Mouse (Mus musculus) megakaryocyte, embryonic 14.5 days (primary cell): ENCODE results near the gene Cdkn1a. TPM values are rescaled to one million over a fixed set of nuclear protein-coding genes. Genes with fewer than 3 reads are reported as not detected.

ENCODE experiments used
- H3K27me3 ChIP-seq: replicated peaks from 2 replicates; pipeline ENCODE3; 2012; ENCODE audit warnings: inconsistent platforms
- H3K36me3 ChIP-seq: replicated peaks from 2 replicates; pipeline ENCODE3; 2012; ENCODE audit warnings: low read length, inconsistent platforms, mixed read lengths
- H3K4me1 ChIP-seq: 2 replicates; pipeline ENCODE4 v1.6.1; 2012; ENCODE audit warnings: inconsistent platforms
- H3K4me3 ChIP-seq: replicated peaks from 2 replicates; pipeline ENCODE3; 2012; ENCODE audit warnings: moderate library complexity, mild to moderate bottlenecking, inconsistent platforms
- H3K9me3 ChIP-seq: 2 replicates; pipeline ENCODE4 v1.6.1; 2012; ENCODE audit warnings: inconsistent platforms
- FLI1 ChIP-seq: IDR thresholded peaks from 2 replicates; pipeline ENCODE4 v1.6.1; 2012; ENCODE audit warnings: low read length, inconsistent platforms, mixed read lengths
- GATA1 ChIP-seq: IDR thresholded peaks from 3 replicates; pipeline ENCODE4 v1.6.1; 2012; ENCODE audit warnings: mixed read lengths, low read length, inconsistent platforms, borderline replicate concordance
- polyA plus RNA-seq: library from polyadenylated mRNA; stranded (reverse); fragments of >175 nt; gene quantifications from 2 replicates; pipeline ENCODE4 v1.2.3, GENCODE M21; 2012; ENCODE audit warnings: low replicate concordance; ENCODE audit not compliant: insufficient read depth

Gene Cdkn1a
- polyA plus RNA-seq, 1 experiment = 253 TPM

DNA sequence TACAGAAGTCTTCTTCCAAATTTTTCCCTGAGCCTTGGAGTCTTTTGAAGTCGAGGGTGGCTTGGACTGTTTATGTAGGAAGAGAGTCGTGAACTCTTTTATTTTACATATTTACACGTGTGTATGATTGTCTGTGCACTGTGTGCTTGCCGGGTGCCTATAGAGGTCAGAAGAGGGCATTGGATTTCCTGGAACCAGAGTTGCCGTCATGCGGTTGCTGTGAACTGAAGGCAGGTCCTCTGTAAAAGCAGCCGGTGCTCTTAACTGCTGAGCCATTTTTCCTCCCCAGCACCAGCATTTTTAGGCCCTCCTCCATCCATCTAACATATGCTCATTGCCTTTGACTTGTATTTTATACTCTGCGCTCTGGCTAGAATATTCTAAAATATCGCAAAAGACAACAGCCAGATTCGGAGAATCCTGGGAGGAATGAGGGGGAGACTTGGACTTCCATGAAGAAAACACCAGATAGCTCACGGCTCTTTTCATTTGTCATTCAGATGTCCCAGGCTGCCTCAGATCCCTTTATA, 33.4 kb upstream of the Cdkn1a start:
- Histone ChIP-seq H3K4me3 (peak overlapping the region; percentile 13), H3K27me3 (no peaks in the 10 kb centered on the region), H3K9me3 (no peaks in the 10 kb centered on the region), H3K4me1 (peaks cover 92% of the 10 kb centered on the region), H3K36me3 (peaks cover 58% of the 10 kb centered on the region)
- TF ChIP-seq FLI1 = no peak
- no peak for TF ChIP-seq GATA1

DNA sequence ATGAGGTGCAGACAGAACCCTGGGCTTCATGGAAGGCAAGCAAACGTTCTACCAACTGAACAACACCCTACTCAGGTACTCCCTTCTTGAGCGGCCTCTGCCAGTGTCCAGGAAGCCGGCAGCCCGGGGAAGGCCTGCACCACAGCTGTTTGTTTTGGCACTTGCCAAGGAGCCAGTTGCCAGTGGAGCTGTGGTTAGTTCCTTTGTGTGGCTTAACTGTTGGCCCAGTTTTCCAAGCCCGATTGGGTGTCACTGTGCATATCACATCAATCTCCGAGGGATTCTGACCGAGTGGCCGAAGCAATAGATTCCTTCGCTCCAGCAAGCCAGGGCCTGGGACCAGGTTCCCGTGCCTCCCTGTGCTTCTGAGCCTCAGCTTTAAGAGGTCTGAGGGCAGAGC, 32.8 kb upstream of the Cdkn1a start:
- H3K4me1 ChIP-seq = peaks cover 95% of the 10 kb centered on the region

DNA sequence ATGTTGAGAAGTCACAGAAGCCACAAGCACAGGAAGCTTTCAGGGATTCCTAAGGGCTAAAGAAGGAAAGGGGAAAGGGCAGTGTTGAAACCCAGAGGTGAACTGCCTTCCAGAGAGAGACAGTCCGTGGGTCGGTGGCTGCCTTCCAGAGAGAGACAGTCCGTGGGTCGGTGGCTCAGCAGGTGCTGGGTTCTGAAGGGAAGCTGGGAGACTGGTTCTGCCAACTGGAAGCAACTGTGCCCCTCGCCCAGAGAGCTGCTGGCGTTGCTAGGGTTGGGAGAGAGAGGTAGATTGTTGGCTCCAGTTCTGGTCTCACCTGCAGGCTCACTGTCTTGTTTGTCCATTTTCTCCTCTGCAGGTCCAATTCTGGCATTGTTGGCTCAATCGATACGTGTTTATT, 32.3 kb upstream of the Cdkn1a start:
- H3K36me3 ChIP-seq = peaks cover 53% of the 10 kb centered on the region
- TF ChIP-seq GATA1 = no peak
- TF ChIP-seq FLI1 = no peak
- peaks cover 95% of the 10 kb centered on the region for H3K4me1 ChIP-seq

More for the DNA sequence above, 32.8 kb upstream of the Cdkn1a start:
- Histone ChIP-seq H3K4me3 (no peak overlapping the region), H3K9me3 (no peaks in the 10 kb centered on the region), H3K36me3 (peaks cover 58% of the 10 kb centered on the region), H3K27me3 (no peaks in the 10 kb centered on the region)
- TF ChIP-seq FLI1 (no peak), GATA1 (no peak)

DNA sequence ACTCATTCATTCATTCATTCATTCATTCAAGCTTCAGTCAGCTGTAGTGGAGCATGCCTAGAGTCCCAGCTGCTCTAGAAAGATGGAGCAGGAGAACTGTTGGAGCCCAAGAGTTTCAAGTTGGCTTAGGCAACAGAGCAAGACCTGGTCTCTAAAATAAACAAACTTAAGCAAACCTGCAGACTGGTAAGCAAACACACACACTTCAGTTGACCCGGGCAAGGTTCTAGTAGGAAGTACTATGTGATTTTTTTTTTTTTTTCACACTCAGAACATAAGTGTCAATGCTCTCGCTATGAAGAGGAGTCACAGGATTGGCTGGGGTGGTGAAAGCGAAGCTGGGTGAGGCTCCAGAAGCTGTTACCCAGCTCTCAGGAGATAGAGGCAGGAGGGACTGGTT, 31.2 kb upstream of the Cdkn1a start:
- no peak for TF ChIP-seq FLI1
- TF ChIP-seq GATA1 = no peak
- no peak overlapping the region for H3K4me3 ChIP-seq
- peaks cover 5% of the 10 kb centered on the region for H3K27me3 ChIP-seq
- H3K9me3 ChIP-seq = no peaks in the 10 kb centered on the region
- H3K4me1 ChIP-seq = peaks cover 92% of the 10 kb centered on the region
- peaks cover 51% of the 10 kb centered on the region for H3K36me3 ChIP-seq

More for the DNA sequence above, 32.3 kb upstream of the Cdkn1a start:
- no peak overlapping the region for H3K4me3 ChIP-seq
- H3K27me3 ChIP-seq = no peaks in the 10 kb centered on the region
- no peaks in the 10 kb centered on the region for H3K9me3 ChIP-seq

DNA sequence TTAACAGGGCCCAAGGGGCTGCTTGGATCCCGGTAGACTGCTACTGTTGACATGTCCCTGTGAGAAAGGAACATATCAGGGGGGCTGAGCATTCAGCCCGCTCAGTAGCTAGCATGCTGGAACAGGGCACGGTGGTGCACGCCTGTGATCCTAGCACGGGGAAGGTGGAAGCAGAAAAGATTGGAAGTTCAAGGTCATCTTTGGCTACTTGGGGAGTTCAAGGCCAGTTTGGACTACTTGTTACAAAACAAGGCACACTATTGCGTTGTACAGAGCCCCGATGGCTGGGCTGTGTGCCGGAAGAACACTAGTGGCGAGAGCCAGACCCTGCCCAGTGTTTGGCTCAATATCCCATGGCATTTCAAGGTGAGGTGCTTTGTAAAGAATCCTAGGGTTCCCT, 29.8 kb upstream of the Cdkn1a start:
- H3K36me3 ChIP-seq = peaks cover 63% of the 10 kb centered on the region
- H3K9me3 ChIP-seq = no peaks in the 10 kb centered on the region
- H3K27me3 ChIP-seq = peaks cover 5% of the 10 kb centered on the region
- H3K4me3 ChIP-seq = peak overlapping the region; percentile 44
- peaks cover 88% of the 10 kb centered on the region for H3K4me1 ChIP-seq
- TF ChIP-seq FLI1 (no peak), GATA1 (no peak)

DNA sequence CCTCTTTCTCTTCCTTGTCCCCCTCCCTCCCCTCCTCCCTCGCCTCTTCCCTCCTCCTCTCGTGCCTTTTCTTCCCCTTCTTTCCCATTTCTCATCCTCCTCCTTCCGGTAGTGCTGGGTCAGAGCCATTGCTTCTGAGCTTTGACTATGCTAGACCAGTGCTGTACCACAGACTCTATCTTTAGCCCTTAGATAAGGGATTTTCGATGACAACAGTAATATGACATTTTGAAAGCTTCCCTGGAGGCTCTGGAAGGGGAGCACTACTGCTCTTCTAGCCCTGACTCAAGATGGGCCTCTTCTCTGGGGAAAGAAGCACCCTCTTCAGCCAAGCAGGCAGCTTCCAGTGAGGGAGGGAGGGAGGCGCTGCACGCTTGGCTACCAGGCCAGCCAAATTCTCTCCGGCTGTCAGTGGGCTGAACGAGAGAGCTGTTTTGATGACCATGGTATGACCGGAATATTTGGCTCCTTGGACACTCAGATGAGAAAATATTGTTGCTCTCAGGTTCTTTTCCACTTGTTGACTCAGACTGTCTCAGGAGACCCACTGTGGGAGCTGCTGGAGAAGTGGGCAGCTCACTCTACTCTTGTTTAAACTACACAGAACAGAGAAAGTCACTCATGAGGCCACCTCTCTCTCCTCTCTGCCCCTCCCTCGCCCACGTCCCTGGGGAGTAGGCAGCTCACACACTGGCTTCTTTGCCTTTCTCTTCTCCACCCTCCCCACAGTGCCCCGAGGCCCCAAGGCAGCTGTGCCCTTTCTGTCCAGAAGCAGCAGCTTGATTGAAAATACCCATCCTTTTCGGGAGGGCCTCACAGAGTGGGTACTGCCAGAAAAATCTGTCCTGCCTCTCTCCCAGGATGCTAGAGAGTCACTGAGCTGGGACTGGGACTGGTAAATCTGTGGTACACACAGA, 28.4 kb upstream of the Cdkn1a start:
- Histone ChIP-seq H3K36me3 (peaks cover 63% of the 10 kb centered on the region), H3K4me1 (peaks cover 78% of the 10 kb centered on the region), H3K27me3 (peaks cover 5% of the 10 kb centered on the region), H3K9me3 (no peaks in the 10 kb centered on the region), H3K4me3 (peak overlapping the region; percentile 51)
- TF ChIP-seq FLI1 = no peak
- no peak for TF ChIP-seq GATA1

DNA sequence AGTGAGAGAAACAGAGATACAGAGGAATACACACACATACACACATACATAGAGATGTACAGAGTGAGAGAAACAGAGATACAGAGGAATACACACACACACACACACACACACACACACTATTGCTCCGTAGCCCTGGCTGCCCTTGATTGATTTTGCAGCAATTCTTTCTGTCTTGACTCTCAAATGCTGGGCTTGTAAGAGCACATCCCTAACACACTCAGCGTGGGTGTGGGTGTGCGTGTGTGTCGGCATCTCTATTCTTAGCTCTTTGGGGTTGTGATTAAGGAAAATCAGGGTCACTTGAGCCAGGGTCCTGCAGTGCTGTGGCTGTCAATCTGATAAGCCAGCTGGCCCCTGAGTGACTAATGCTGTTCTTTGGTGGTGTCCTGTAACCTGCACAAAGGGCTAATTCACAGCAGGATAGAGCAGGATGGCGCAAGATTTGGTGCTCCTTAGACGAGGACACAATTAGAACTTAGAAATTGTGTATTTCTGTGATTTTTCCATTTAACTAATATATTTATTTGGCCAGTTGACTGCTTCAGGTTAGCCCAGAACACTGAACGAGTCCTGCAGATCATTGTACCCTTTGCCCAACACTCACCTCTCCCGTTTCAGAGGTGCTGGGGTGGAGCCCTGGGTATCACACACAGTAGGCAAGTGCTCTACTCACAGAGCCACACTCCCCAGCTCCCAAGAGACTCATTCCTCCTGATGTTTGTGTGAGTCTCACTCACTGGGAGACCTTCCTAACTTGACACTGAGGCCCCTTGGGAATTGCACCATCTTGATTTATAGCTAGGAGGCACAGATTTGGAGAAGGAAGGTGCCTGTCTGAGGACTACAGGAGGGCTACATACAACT, 27.4 kb upstream of the Cdkn1a start:
- TF ChIP-seq GATA1 = no peak
- no peak for TF ChIP-seq FLI1
- Histone ChIP-seq H3K4me1 (peaks cover 78% of the 10 kb centered on the region), H3K27me3 (peaks cover 5% of the 10 kb centered on the region), H3K9me3 (no peaks in the 10 kb centered on the region), H3K4me3 (no peak overlapping the region), H3K36me3 (peaks cover 55% of the 10 kb centered on the region)

DNA sequence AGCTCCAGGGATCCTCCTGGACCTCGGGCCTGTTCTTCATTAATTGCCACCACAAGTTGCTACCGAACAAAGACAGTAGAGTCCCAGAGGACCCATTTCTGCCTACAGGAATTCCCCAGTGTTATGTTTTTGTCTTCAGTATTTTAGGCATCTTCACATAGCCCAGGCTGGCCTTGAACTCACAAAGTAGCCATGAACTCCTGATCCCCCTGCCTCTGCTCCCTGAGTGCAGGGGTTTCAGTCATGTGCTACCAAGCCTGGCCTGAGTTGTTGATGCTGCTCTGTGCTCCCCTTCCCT, 26.8 kb upstream of the Cdkn1a start:
- TF ChIP-seq FLI1 = no peak
- no peak for TF ChIP-seq GATA1
- Histone ChIP-seq H3K27me3 (peaks cover 5% of the 10 kb centered on the region), H3K4me3 (no peak overlapping the region), H3K9me3 (no peaks in the 10 kb centered on the region), H3K36me3 (peaks cover 54% of the 10 kb centered on the region), H3K4me1 (peaks cover 76% of the 10 kb centered on the region)

DNA sequence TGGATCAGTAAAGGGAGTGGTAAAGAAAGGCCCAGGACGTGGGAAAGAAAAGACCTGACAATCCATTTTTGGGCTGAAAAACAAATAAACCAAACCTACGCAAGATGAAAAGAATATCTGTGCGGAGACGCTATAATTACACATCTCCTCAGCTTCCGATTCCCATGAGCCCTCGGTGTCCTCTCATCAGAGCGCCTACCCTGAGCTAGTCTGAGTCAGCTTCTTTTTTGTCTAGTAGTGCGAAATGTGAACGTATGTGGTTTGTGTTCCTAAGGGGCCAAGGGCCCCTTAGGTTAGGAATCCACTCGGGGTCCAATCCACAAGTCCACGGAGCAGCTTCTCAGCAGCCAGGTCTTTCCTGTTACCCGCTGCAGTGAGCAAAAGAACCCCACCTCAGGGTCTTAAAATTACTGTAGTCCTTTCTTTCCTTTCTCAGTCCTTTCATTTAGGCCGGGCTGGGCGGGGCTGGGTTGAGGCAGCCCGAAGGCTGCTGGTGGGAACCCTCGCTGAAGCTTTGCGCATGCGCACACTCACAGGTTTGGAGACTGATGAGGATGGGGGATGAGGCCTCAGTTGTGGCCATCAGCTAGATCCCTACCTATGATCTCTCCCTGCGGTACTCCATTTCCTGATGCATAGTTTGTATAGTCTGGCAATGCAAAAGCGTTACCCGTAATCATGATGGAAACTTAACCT, 25.4 kb upstream of the Cdkn1a start:
- H3K27me3 ChIP-seq = peaks cover 5% of the 10 kb centered on the region
- H3K4me1 ChIP-seq = peaks cover 70% of the 10 kb centered on the region
- no peak overlapping the region for H3K4me3 ChIP-seq
- H3K36me3 ChIP-seq = peaks cover 54% of the 10 kb centered on the region
- H3K9me3 ChIP-seq = no peaks in the 10 kb centered on the region
- TF ChIP-seq GATA1 (no peak), FLI1 (no peak)
